Mouse (Mus musculus) liver, embryonic 15.5 days (tissue): ENCODE data around the gene Fam187a. TPM values are rescaled to one million over a fixed set of nuclear protein-coding genes. Genes with fewer than 3 reads are reported as not detected.
A peak's percentile ranks its signal among the peaks of the same experiment; 100 is the strongest.

Experiments
- ATAC-seq: fragments of 200-750 bp; cut with Nextera tagmentation; 2 replicates; pipeline ENCODE4 v1.8.0; 2017; ENCODE audit warnings: moderate number of reproducible peaks, mild to moderate bottlenecking, moderate library complexity; ENCODE audit not compliant: insufficient read depth
- H3K27ac ChIP-seq: fragments of 300-500 bp; sonication (generic); replicated peaks from 2 replicates; pipeline ENCODE4 v1.5.1; 2015; ENCODE audit warnings: mild to moderate bottlenecking, inconsistent platforms
- H3K27me3 ChIP-seq: fragments of 300-500 bp; sonication (generic); 2 replicates; pipeline ENCODE4 v1.6.1; 2015; ENCODE audit warnings: mild to moderate bottlenecking, inconsistent platforms
- H3K36me3 ChIP-seq: fragments of 300-500 bp; sonication (generic); replicated peaks from 2 replicates; pipeline ENCODE4 v1.6.1; 2015; ENCODE audit warnings: moderate library complexity, mild to moderate bottlenecking, inconsistent platforms
- H3K4me1 ChIP-seq: fragments of 300-500 bp; sonication (generic); replicated peaks from 2 replicates; pipeline ENCODE4 v1.6.1; 2015; ENCODE audit warnings: inconsistent platforms
- H3K4me2 ChIP-seq: fragments of 300-500 bp; sonication (generic); 2 replicates; pipeline ENCODE4 v1.6.1; 2015; ENCODE audit warnings: moderate library complexity, mild to moderate bottlenecking, inconsistent platforms
- H3K4me3 ChIP-seq: fragments of 300-500 bp; sonication (generic); replicated peaks from 2 replicates; pipeline ENCODE4 v1.5.1; 2015; ENCODE audit warnings: mild to moderate bottlenecking, inconsistent platforms
- H3K9ac ChIP-seq: fragments of 300-500 bp; sonication (generic); 2 replicates; pipeline ENCODE4 v1.6.1; 2015; ENCODE audit warnings: moderate library complexity, mild to moderate bottlenecking, inconsistent platforms
- H3K9me3 ChIP-seq: fragments of 300-500 bp; sonication (generic); replicated peaks from 2 replicates; pipeline ENCODE4 v1.6.1; 2016; ENCODE audit warnings: inconsistent platforms
- WGBS: fragments of 180-500 bp; shearing (Covaris S2); methylation state at CpG from one replicate; pipeline ENCODE4 v1.1.7; 2015; ENCODE audit warnings: mixed read lengths; ENCODE audit not compliant: insufficient replicate concordance; 5-methylcytosine and 5-hydroxymethylcytosine counted together
- polyA plus RNA-seq: library from polyadenylated mRNA; unstranded; fragments of >200 nt; fragmentation: Nextera tagmentation; extraction: Ambion mirVana; gene quantifications from 2 replicates; pipeline ENCODE4 v1.2.1, GENCODE M21; 2015

The Fam187a gene
- polyA plus RNA-seq, 1 experiment from 2014 or later = not detected

DNA sequence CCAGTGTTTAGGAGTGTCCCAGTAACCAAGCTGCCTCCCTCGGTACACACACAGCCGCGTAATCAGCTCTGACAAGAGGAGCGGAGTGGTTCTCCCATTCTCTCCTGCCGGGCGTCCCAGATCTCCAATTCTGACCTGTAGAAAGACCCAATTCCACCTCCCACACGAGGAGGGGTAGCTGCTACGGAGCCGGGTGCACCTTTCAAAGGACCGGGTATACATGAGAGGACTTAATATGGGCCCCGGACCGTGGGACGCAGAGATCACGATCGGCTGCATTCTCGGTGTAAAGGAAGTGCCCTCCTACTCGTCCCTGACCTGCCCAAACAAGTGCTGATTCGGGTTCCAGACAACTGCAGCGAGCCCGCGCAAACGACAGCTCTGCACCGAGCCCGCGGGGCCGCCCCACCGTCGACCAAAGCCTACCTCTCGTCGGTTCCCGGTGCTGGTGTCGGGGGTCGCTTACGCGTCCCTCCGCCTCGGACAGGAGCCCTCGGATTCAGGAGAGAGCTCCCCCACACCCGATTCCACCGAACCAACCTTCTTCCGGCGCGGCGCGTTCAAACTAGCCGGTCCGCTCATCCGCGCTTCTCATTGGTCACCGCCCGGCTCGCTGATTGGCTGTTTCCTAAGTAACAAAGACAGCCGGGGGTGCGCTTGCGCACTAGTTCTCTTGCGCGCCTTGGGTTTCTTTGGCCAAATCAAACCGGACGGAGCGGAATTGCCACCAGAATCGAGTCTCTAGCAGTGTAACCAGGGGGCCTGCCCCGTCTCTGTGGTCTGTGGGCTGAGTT, 39.8 kb downstream of the Fam187a start, which contains the start of gene Kif18b:
Gene Kif18b (minus strand): TSS at position 568 of the 794 bp plus-strand sequence.
- H3K4me2 ChIP-seq = peak within 1 kb of the TSS; percentile 70
- WGBS = under 1% methylated on average over 62 of the region's 62 CpGs
- H3K4me3 ChIP-seq = peak within 1 kb of the TSS; percentile 82
- ATAC-seq = peak; percentile 90
- peaks cover 34% of the 10 kb centered on the region for H3K36me3 ChIP-seq
- H3K27ac ChIP-seq = peak within 1 kb of the TSS; percentile 94
- H3K4me1 ChIP-seq = peaks cover 38% of the 10 kb centered on the region
- H3K27me3 ChIP-seq = peaks cover 13% of the 10 kb centered on the region
- H3K9ac ChIP-seq = peak within 1 kb of the TSS; percentile 82
- no peaks in the 10 kb centered on the region for H3K9me3 ChIP-seq

GRCm38 (mm10) chr11:102925351-102925717, 40.4 kb downstream of the Fam187a start:
- peak; percentile 35 for ATAC-seq
- H3K27me3 ChIP-seq = peaks cover 17% of the 10 kb centered on the region
- H3K9me3 ChIP-seq = no peaks in the 10 kb centered on the region
- H3K4me2 ChIP-seq = peak overlapping the region; percentile 70
- H3K4me3 ChIP-seq = peak overlapping the region; percentile 82
- H3K9ac ChIP-seq = peak overlapping the region; percentile 82
- peaks cover 28% of the 10 kb centered on the region for H3K36me3 ChIP-seq
- peak overlapping the region; percentile 94 for H3K27ac ChIP-seq
- WGBS = under 1% methylated on average over 10 of the region's 10 CpGs
- peaks cover 38% of the 10 kb centered on the region for H3K4me1 ChIP-seq

DNA sequence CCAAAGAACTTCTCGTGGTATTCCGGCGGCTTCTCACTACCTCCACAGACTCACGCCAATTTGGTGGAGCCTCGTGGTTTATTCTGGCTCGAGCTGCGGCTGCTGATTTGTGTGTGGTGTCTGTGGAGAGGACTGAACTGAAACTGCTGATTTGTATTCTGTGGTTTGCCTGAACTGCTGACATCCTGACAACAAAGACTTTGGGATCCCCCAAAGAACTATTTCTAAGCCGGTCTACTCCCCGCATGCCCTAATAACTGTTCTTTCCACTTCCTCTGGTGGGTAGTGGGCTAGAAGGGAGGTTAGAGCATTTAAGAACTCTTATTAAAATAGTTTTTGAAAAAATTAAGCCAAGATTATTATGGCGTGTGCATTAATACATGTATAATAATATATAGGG, 45.7 kb downstream of the Fam187a start:
- Histone ChIP-seq H3K36me3 (no peaks in the 10 kb centered on the region), H3K4me1 (peaks cover 6% of the 10 kb centered on the region; the same call in 1 of the 2 replicates), H3K9ac (no peak overlapping the region), H3K27me3 (peaks cover 63% of the 10 kb centered on the region), H3K27ac (no peak overlapping the region), H3K4me3 (no peak overlapping the region), H3K4me2 (no peak overlapping the region), H3K9me3 (no peaks in the 10 kb centered on the region)
- no peak for ATAC-seq
- 62% methylated on average over 10 of the region's 10 CpGs for WGBS

GRCm38 (mm10) chr11:102936272-102936671, 51.3 kb downstream of the Fam187a start:
- Histone ChIP-seq H3K4me2 (no peak overlapping the region), H3K9me3 (no peaks in the 10 kb centered on the region), H3K36me3 (no peaks in the 10 kb centered on the region), H3K27me3 (peaks cover 92% of the 10 kb centered on the region), H3K4me1 (0 out of 2 replicates have a peak, but pooled peaks cover 3% of the 10 kb centered on the region), H3K4me3 (no peak overlapping the region), H3K9ac (no peak overlapping the region; the same call in 1 of the 2 replicates), H3K27ac (no peak overlapping the region)
- no peak for ATAC-seq
- WGBS = 41% methylated on average over 4 of the region's 4 CpGs

Other genes starting within 250 kb of the Fam187a start
- 0.09 TPM in 1 of 2 replicates, not detected in the other for gene Meioc, start 221.5 kb upstream of the Fam187a start, polyA plus RNA-seq
- gene Ccdc43, start 187.4 kb upstream of the Fam187a start, polyA plus RNA-seq = 13.4 and 13.6 TPM in 2 replicates
- gene Adam11, start 123.7 kb upstream of the Fam187a start, polyA plus RNA-seq = 0.08 and 0.26 TPM in 2 replicates
- 1.4 and 1.6 TPM in 2 replicates for gene Gjc1, start 65.5 kb upstream of the Fam187a start, polyA plus RNA-seq
- not detected in 2 replicates for gene Higd1b, start 49.3 kb upstream of the Fam187a start, polyA plus RNA-seq
- gene Eftud2, start 4.2 kb upstream of the Fam187a start, polyA plus RNA-seq = 106 and 113 TPM in 2 replicates
- gene Ccdc103, start 4.0 kb upstream of the Fam187a start, polyA plus RNA-seq = 1.0 and 1.1 TPM in 2 replicates
- 8.5 and 9.4 TPM in 2 replicates for gene Gfap, start 15.7 kb downstream of the Fam187a start, polyA plus RNA-seq
- 10.3 and 11.6 TPM in 2 replicates for gene Kif18b, start 40.0 kb downstream of the Fam187a start, polyA plus RNA-seq
- gene C1ql1, start 61.5 kb downstream of the Fam187a start, polyA plus RNA-seq = 0.08 TPM in 2 replicates
- 32.4 and 36.7 TPM in 2 replicates for gene Nmt1, start 143.0 kb downstream of the Fam187a start, polyA plus RNA-seq
- 28.7 and 30.0 TPM in 2 replicates for gene Dcakd, start 143.2 kb downstream of the Fam187a start, polyA plus RNA-seq
- 0.31 and 0.45 TPM in 2 replicates for gene Plcd3, start 216.5 kb downstream of the Fam187a start, polyA plus RNA-seq
- gene Acbd4, start 216.5 kb downstream of the Fam187a start, polyA plus RNA-seq = 60.6 and 60.9 TPM in 2 replicates
- 1.8 and 1.9 TPM in 2 replicates for gene Hexim1, start 231.1 kb downstream of the Fam187a start, polyA plus RNA-seq
- 4.2 and 4.7 TPM in 2 replicates for gene Hexim2, start 247.3 kb downstream of the Fam187a start, polyA plus RNA-seq